7 mouse cellular contexts compared by ENCODE assay signal in the genomic region with DNA sequence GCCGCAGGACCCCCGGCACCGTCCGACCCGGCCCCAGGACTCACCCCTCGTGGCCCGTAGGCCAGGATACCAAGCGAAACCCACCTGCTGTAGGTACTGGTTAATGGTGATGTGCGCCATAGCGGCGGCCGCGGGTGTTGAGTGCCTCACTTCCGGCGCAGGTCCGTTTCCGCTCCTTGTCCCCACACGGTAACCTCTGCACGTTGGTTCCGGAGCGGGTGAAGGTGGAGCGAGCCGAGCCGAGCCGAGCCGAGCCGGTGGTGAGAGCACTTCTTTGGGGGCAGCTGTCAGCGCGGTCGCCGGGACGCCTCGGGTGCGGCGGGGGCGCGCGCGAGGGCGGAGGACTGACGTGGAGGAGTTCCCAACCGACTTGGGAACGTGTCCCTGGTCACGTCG. TPM values are rescaled to one million over a fixed set of nuclear protein-coding genes. Genes with fewer than 3 reads are reported as not detected.
DNase-seq lines count a peak whose midpoint lies in the region; ATAC-seq lines count a peak whose summit lies in the region.

No protein-coding gene starts in this region.

- H3K36me3 ChIP-seq in intestine, embryonic 16.5 days (ENCODE audit: control insufficient read depth, insufficient read depth, low read length), result no peaks in the 10 kb centered on the region
- H3K36me3 ChIP-seq in midbrain, embryonic 11.5 days (ENCODE audit: control insufficient read depth, insufficient read depth, low read length), result no peaks in the 10 kb centered on the region

- peak overlapping the region; percentile 98 for H3K4me3 ChIP-seq in intestine, embryonic 16.5 days (ENCODE audit: low read length)
- H3K4me3 ChIP-seq in midbrain, embryonic 11.5 days (ENCODE audit: low read depth, low read length), result peak overlapping the region; percentile 96

- peak overlapping the region; percentile 95 for H3K9ac ChIP-seq in intestine, embryonic 16.5 days (ENCODE audit: low read depth, low read length)
- H3K9ac ChIP-seq in midbrain, embryonic 11.5 days (ENCODE audit: low read length), result peak overlapping the region; percentile 94

- 0% methylated on average over 45 of the region's 45 CpGs for WGBS in intestine, embryonic 16.5 days
- WGBS in midbrain, embryonic 11.5 days, result under 1% methylated on average over 45 of the region's 45 CpGs

- no peaks in the 10 kb centered on the region for H3K27me3 ChIP-seq in intestine, embryonic 16.5 days (replicated peaks; ENCODE audit: control insufficient read depth, insufficient read depth, low read length)
- no peaks in the 10 kb centered on the region for H3K27me3 ChIP-seq in midbrain, embryonic 11.5 days (ENCODE audit: control insufficient read depth, insufficient read depth, low read length)

- H3K9me3 ChIP-seq in intestine, embryonic 16.5 days (ENCODE audit: control insufficient read depth, low read length), result no peaks in the 10 kb centered on the region
- H3K9me3 ChIP-seq in midbrain, embryonic 11.5 days (ENCODE audit: control insufficient read depth, low read length), result no peaks in the 10 kb centered on the region

- H3K4me1 ChIP-seq in intestine, embryonic 16.5 days (ENCODE audit: control insufficient read depth, insufficient read depth, low read length), result peaks cover 11% of the 10 kb centered on the region
- peaks cover 14% of the 10 kb centered on the region for H3K4me1 ChIP-seq in midbrain, embryonic 11.5 days (ENCODE audit: control insufficient read depth, insufficient read depth, low read length)

- H3K4me2 ChIP-seq in intestine, embryonic 16.5 days (ENCODE audit: low read depth, low read length), result peak overlapping the region; percentile 95
- peak overlapping the region; percentile 67 for H3K4me2 ChIP-seq in midbrain, embryonic 11.5 days

- DNase-seq in adrenal gland, adult 18-20 months (ENCODE audit: low spot score in 2 of 2), result peak; percentile 92 to 95
- peak; percentile 92 for DNase-seq in embryo, embryonic 11 days
- peak; percentile 87 to 91 for DNase-seq in gastrocnemius, postnatal 36 days
- peak; percentile 92 to 93 for DNase-seq in left cerebral cortex, postnatal 36 days (ENCODE audit: low spot score in 2 of 2)
- DNase-seq in midbrain, embryonic 11.5 days (ENCODE audit: low spot score, missing footprints), result peak; percentile 97
- peak; percentile 82 for DNase-seq in skeletal muscle tissue, adult 2 months (ENCODE audit: low read depth, low spot score)

- peak overlapping the region; percentile 98 for H3K27ac ChIP-seq in intestine, embryonic 16.5 days (ENCODE audit: low read length)
- H3K27ac ChIP-seq in midbrain, embryonic 11.5 days (ENCODE audit: low read depth, low read length), result peak overlapping the region; percentile 10

- intact Hi-C loops in gastrocnemius, postnatal 36 days (cut with DNase I), result loop anchor here (5.0 to 10.0 kb wide), 2 partner anchors 108 to 430 kb away; a partner anchor contains a TSS
- intact Hi-C loops in left cerebral cortex, postnatal 36 days (cut with DNase I), result loop anchor here (2.0 kb wide), 1 partner anchor 120 kb away; no protein-coding TSS in a partner anchor

- peak; percentile 78 for ATAC-seq in intestine, embryonic 16.5 days
- peak; percentile 65 for ATAC-seq in midbrain, embryonic 11.5 days (ENCODE audit: low FRiP score)

RNA-seq across cellular contexts. Expression of a gene that starts 0.6 kb away (rescaled TPM):
- total RNA-seq in adrenal gland, adult 18-20 months (2021), result 10 to 100 TPM; 19.4 to 20.9 TPM
- total RNA-seq in gastrocnemius, postnatal 36 days (2021), result 1 to 10 TPM; 7.5 to 8.1 TPM
- polyA plus RNA-seq in intestine, embryonic 16.5 days (2015; fragmentation: Nextera tagmentation; extraction: Ambion mirVana), result 28.7 and 30.2 TPM in 2 replicates
- 10 to 100 TPM; 27.7 to 28.7 TPM for total RNA-seq in left cerebral cortex, postnatal 36 days (2021)
- polyA plus RNA-seq in midbrain, embryonic 11.5 days (2014; fragmentation: Nextera tagmentation; extraction: Ambion mirVana), result 51.5 and 58.3 TPM in 2 replicates

RNA-seq across cellular contexts. Expression of a gene that starts 0.7 kb away (rescaled TPM):
- 100 to 1,000 TPM in 1 of 2 experiments, 10 to 100 TPM in 1; 77.3 to 136 TPM for total RNA-seq in adrenal gland, adult 18-20 months (2021)
- total RNA-seq in gastrocnemius, postnatal 36 days (2021), result 10 to 100 TPM; 65.9 to 66.7 TPM
- polyA plus RNA-seq in intestine, embryonic 16.5 days (2015; fragmentation: Nextera tagmentation; extraction: Ambion mirVana), result 81.5 and 84.7 TPM in 2 replicates
- total RNA-seq in left cerebral cortex, postnatal 36 days (2021), result 10 to 100 TPM; 52.4 to 54.5 TPM
- 89.7 and 90.1 TPM in 2 replicates for polyA plus RNA-seq in midbrain, embryonic 11.5 days (2014; fragmentation: Nextera tagmentation; extraction: Ambion mirVana)

RNA-seq across cellular contexts. Expression of a gene that starts 44.0 kb away (rescaled TPM):
- not detected for total RNA-seq in adrenal gland, adult 18-20 months (2021)
- not detected for total RNA-seq in gastrocnemius, postnatal 36 days (2021)
- 13.0 and 18.5 TPM in 2 replicates for polyA plus RNA-seq in intestine, embryonic 16.5 days (2015; fragmentation: Nextera tagmentation; extraction: Ambion mirVana)
- not detected for total RNA-seq in left cerebral cortex, postnatal 36 days (2021)
- 0.12 and 0.40 TPM in 2 replicates for polyA plus RNA-seq in midbrain, embryonic 11.5 days (2014; fragmentation: Nextera tagmentation; extraction: Ambion mirVana)

RNA-seq across cellular contexts. Expression of a gene that starts 54.3 kb away (rescaled TPM):
- 100 to 1,000 TPM; 456 to 471 TPM for total RNA-seq in adrenal gland, adult 18-20 months (2021)
- total RNA-seq in gastrocnemius, postnatal 36 days (2021), result 100 to 1,000 TPM; 299 to 317 TPM
- 256 and 550 TPM in 2 replicates for polyA plus RNA-seq in intestine, embryonic 16.5 days (2015; fragmentation: Nextera tagmentation; extraction: Ambion mirVana)
- total RNA-seq in left cerebral cortex, postnatal 36 days (2021), result 100 to 1,000 TPM; 258 to 303 TPM
- 274 and 282 TPM in 2 replicates for polyA plus RNA-seq in midbrain, embryonic 11.5 days (2014; fragmentation: Nextera tagmentation; extraction: Ambion mirVana)

Comparison
In these comparisons a context has a peak if more than half of its experiments do, and no peak if none do; other contexts are left out.
1. Peak in every context shown above with its lines: DNase-seq, ATAC-seq, H3K4me3 ChIP-seq and H3K27ac ChIP-seq.